Mouse (Mus musculus) E14TG2a.4 (cell line): ENCODE measurements around the gene Syf2.
"Not testable (repeated sequence)": the region's sequence is repeated elsewhere in the genome, so short reads cannot be mapped to it uniquely, and the experiment has no call there.

Source experiments
- H3K27me3 ChIP-seq: 2 replicates; pipeline ENCODE4 v1.6.1; 2014; ENCODE audit warnings: low read length, control low read depth; ENCODE audit not compliant: insufficient read depth
- H3K36me3 ChIP-seq: 2 replicates; pipeline ENCODE4 v1.6.1; 2014; ENCODE audit warnings: low read length, control low read depth; ENCODE audit not compliant: insufficient read depth
- H3K4me1 ChIP-seq: replicated peaks from 2 replicates; pipeline ENCODE4 v1.6.1; 2014; ENCODE audit warnings: low read depth, low read length, control low read depth
- H3K4me3 ChIP-seq: replicated peaks from 2 replicates; pipeline ENCODE4 v1.5.1; 2014; ENCODE audit warnings: mild to moderate bottlenecking, low read length
- H3K9me3 ChIP-seq: 2 replicates; pipeline ENCODE4 v1.6.1; 2014; ENCODE audit warnings: low read length, control low read depth
- CTCF ChIP-seq: conservative IDR thresholded peaks from 2 replicates; pipeline ENCODE4 v1.5.1; 2014; ENCODE audit warnings: low read length
- NANOG ChIP-seq: IDR thresholded peaks from 2 replicates; pipeline ENCODE4 v1.6.1; 2014; ENCODE audit warnings: borderline replicate concordance, low read length, mixed read lengths
- POU5F1 ChIP-seq: IDR thresholded peaks from 2 replicates; pipeline ENCODE4 v1.6.1; 2014; ENCODE audit warnings: low read length, borderline replicate concordance

Syf2 gene

GRCm38 (mm10) chr4:134930684-134931481 is at the start of gene Syf2:
Gene Syf2, plus strand, starts transcription at chr4:134930898.
- Histone ChIP-seq H3K4me3 (peak within 1 kb of the TSS; percentile 99), H3K36me3 (peaks cover 71% of the 10 kb centered on the region), H3K4me1 (peaks cover 46% of the 10 kb centered on the region), H3K27me3 (no peaks in the 10 kb centered on the region), H3K9me3 (no peaks in the 10 kb centered on the region)
- TF ChIP-seq CTCF: no peak
- TF ChIP-seq POU5F1: no peak
- no peak for TF ChIP-seq NANOG

- Histone ChIP-seq H3K27me3 (peaks cover 11% of the 10 kb centered on the region), H3K9me3 (no peaks in the 10 kb centered on the region), H3K36me3 (no peaks in the 10 kb centered on the region), H3K4me3 (no peak overlapping the region), H3K4me1 (peaks cover 46% of the 10 kb centered on the region)
- TF ChIP-seq NANOG (no peak), POU5F1 (no peak), CTCF (peak; percentile 88)
Observed at GRCm38 (mm10) chr4:134883266-134883665, 47.4 kb upstream of the Syf2 start.

GRCm38 (mm10) chr4:134883808-134884207 is 46.9 kb upstream of the Syf2 start:
- H3K27me3 ChIP-seq: peaks cover 13% of the 10 kb centered on the region
- no peaks in the 10 kb centered on the region for H3K9me3 ChIP-seq
- H3K36me3 ChIP-seq: no peaks in the 10 kb centered on the region
- no peak overlapping the region for H3K4me3 ChIP-seq
- TF ChIP-seq POU5F1: no peak
- no peak for TF ChIP-seq CTCF
- no peak for TF ChIP-seq NANOG
- H3K4me1 ChIP-seq: peaks cover 44% of the 10 kb centered on the region

GRCm38 (mm10) chr4:134884364-134884763 is 46.3 kb upstream of the Syf2 start:
- TF ChIP-seq NANOG (no peak), POU5F1 (no peak), CTCF (no peak)
- no peaks in the 10 kb centered on the region for H3K9me3 ChIP-seq
- no peak overlapping the region for H3K4me3 ChIP-seq
- H3K27me3 ChIP-seq: peaks cover 13% of the 10 kb centered on the region
- peaks cover 38% of the 10 kb centered on the region for H3K4me1 ChIP-seq
- H3K36me3 ChIP-seq: no peaks in the 10 kb centered on the region

GRCm38 (mm10) chr4:134892096-134892495 is 38.6 kb upstream of the Syf2 start:
- Histone ChIP-seq H3K9me3 (no peaks in the 10 kb centered on the region), H3K27me3 (peaks cover 9% of the 10 kb centered on the region; the same call in 1 of the 2 replicates), H3K4me3 (no peak overlapping the region), H3K4me1 (peaks cover 24% of the 10 kb centered on the region), H3K36me3 (peaks cover 19% of the 10 kb centered on the region)
- no peak for TF ChIP-seq POU5F1
- no peak for TF ChIP-seq NANOG
- no peak for TF ChIP-seq CTCF

GRCm38 (mm10) chr4:134897256-134897655 is 33.4 kb upstream of the Syf2 start:
- no peaks in the 10 kb centered on the region for H3K27me3 ChIP-seq
- TF ChIP-seq NANOG (no peak), POU5F1 (no peak), CTCF (no peak)
- H3K9me3 ChIP-seq: no peaks in the 10 kb centered on the region
- H3K36me3 ChIP-seq: peaks cover 70% of the 10 kb centered on the region
- peaks cover 27% of the 10 kb centered on the region for H3K4me1 ChIP-seq
- H3K4me3 ChIP-seq: no peak overlapping the region

GRCm38 (mm10) chr4:134901126-134901525 is 29.6 kb upstream of the Syf2 start:
- no peaks in the 10 kb centered on the region for H3K9me3 ChIP-seq
- TF ChIP-seq POU5F1 (no peak), CTCF (no peak), NANOG (no peak)
- no peaks in the 10 kb centered on the region for H3K27me3 ChIP-seq
- peaks cover 99% of the 10 kb centered on the region for H3K36me3 ChIP-seq
- no peak overlapping the region for H3K4me3 ChIP-seq
- H3K4me1 ChIP-seq: peaks cover 29% of the 10 kb centered on the region

- Histone ChIP-seq H3K9me3 (no peaks in the 10 kb centered on the region), H3K4me3 (no peak overlapping the region), H3K36me3 (peaks cover 99% of the 10 kb centered on the region), H3K27me3 (no peaks in the 10 kb centered on the region), H3K4me1 (peaks cover 47% of the 10 kb centered on the region)
- TF ChIP-seq CTCF (no peak), POU5F1 (no peak), NANOG (no peak)
Observed at GRCm38 (mm10) chr4:134903046-134903445, 27.7 kb upstream of the Syf2 start.

- H3K4me1 ChIP-seq: peaks cover 51% of the 10 kb centered on the region
- peaks cover 61% of the 10 kb centered on the region for H3K36me3 ChIP-seq
- H3K9me3 ChIP-seq, H3K4me3 ChIP-seq, H3K27me3 ChIP-seq: not testable (repeated sequence)
Observed at GRCm38 (mm10) chr4:134911406-134911805, 19.3 kb upstream of the Syf2 start.
